Mouse (Mus musculus) embryonic fibroblast, embryonic 13.5 days (primary cell): ENCODE measurements at regions not wholly inside any gene's neighbourhood (a gene's known extent, or its start where the extent isn't known, plus 50 kb on each side); places are given as distances from the start of the nearest gene placed in this dataset.

ENCODE experiments used
- H3K27ac ChIP-seq: 2 replicates; pipeline ENCODE4 v1.5.1; 2012; ENCODE audit warnings: low read length, control low read depth, inconsistent platforms; ENCODE audit not compliant: insufficient read depth
- H3K4me1 ChIP-seq: 2 replicates; pipeline ENCODE4 v1.6.1; 2011; ENCODE audit warnings: low read length; ENCODE audit not compliant: control insufficient read depth, insufficient read depth
- H3K4me3 ChIP-seq: 2 replicates; pipeline ENCODE4 v1.5.1; 2011; ENCODE audit warnings: mild to moderate bottlenecking, control low read depth, low read length; ENCODE audit not compliant: insufficient read depth
- CTCF ChIP-seq: IDR thresholded peaks from 2 replicates; pipeline ENCODE4 v1.5.1; 2011; ENCODE audit warnings: mild to moderate bottlenecking, control low read depth, low read length, moderate library complexity, borderline replicate concordance; ENCODE audit not compliant: insufficient read depth
- POLR2A ChIP-seq: IDR thresholded peaks from 2 replicates; pipeline ENCODE4 v1.6.1; 2011; ENCODE audit warnings: low read depth, mild to moderate bottlenecking, control low read depth, low read length, moderate library complexity

- Histone ChIP-seq H3K27ac (no peak overlapping the region), H3K4me3 (no peak overlapping the region), H3K4me1 (no peaks in the 10 kb centered on the region)
- no peak for TF ChIP-seq POLR2A
- no peak for TF ChIP-seq CTCF
Measured at GRCm38 (mm10) chr7:138505205-138505604, 107.7 kb upstream of the Tcerg1l start.

GRCm38 (mm10) chr7:138503986-138504385, 106.5 kb upstream of the Tcerg1l start:
- TF ChIP-seq POLR2A (no peak), CTCF (no peak)
- Histone ChIP-seq H3K4me1 (no peaks in the 10 kb centered on the region), H3K4me3 (no peak overlapping the region), H3K27ac (no peak overlapping the region)

- TF ChIP-seq CTCF (no peak), POLR2A (no peak)
- H3K27ac ChIP-seq = no peak overlapping the region
- no peak overlapping the region for H3K4me3 ChIP-seq
- no peaks in the 10 kb centered on the region for H3K4me1 ChIP-seq
Measured at GRCm38 (mm10) chr7:138503016-138503415, 105.5 kb upstream of the Tcerg1l start.

- no peak overlapping the region for H3K4me3 ChIP-seq
- TF ChIP-seq POLR2A (no peak), CTCF (no peak)
- no peaks in the 10 kb centered on the region for H3K4me1 ChIP-seq
- H3K27ac ChIP-seq = no peak overlapping the region
Measured at GRCm38 (mm10) chr7:138501347-138502014, 104.0 kb upstream of the Tcerg1l start.

- TF ChIP-seq POLR2A (no peak), CTCF (no peak)
- H3K4me1 ChIP-seq = no peaks in the 10 kb centered on the region
- H3K27ac ChIP-seq = no peak overlapping the region
- H3K4me3 ChIP-seq = no peak overlapping the region
Measured at GRCm38 (mm10) chr7:138497771-138498170, 100.2 kb upstream of the Tcerg1l start.

- Histone ChIP-seq H3K27ac (no peak overlapping the region), H3K4me1 (no peaks in the 10 kb centered on the region), H3K4me3 (no peak overlapping the region)
- TF ChIP-seq CTCF = no peak
- no peak for TF ChIP-seq POLR2A
Measured at GRCm38 (mm10) chr7:138497202-138497601, 99.7 kb upstream of the Tcerg1l start.

GRCm38 (mm10) chr7:138493661-138494060, 96.1 kb upstream of the Tcerg1l start:
- Histone ChIP-seq H3K4me3 (no peak overlapping the region), H3K27ac (no peak overlapping the region), H3K4me1 (no peaks in the 10 kb centered on the region)
- TF ChIP-seq CTCF = no peak
- TF ChIP-seq POLR2A = no peak

GRCm38 (mm10) chr7:138492261-138492660, 94.7 kb upstream of the Tcerg1l start:
- Histone ChIP-seq H3K27ac (no peak overlapping the region), H3K4me1 (no peaks in the 10 kb centered on the region), H3K4me3 (no peak overlapping the region)
- no peak for TF ChIP-seq POLR2A
- no peak for TF ChIP-seq CTCF

GRCm38 (mm10) chr7:138489471-138489870, 91.9 kb upstream of the Tcerg1l start:
- Histone ChIP-seq H3K4me3 (no peak overlapping the region), H3K4me1 (no peaks in the 10 kb centered on the region), H3K27ac (no peak overlapping the region)
- TF ChIP-seq POLR2A = no peak
- TF ChIP-seq CTCF = no peak

- TF ChIP-seq POLR2A (no peak), CTCF (no peak)
- Histone ChIP-seq H3K27ac (no peak overlapping the region), H3K4me1 (no peaks in the 10 kb centered on the region), H3K4me3 (no peak overlapping the region)
Measured at GRCm38 (mm10) chr7:138488201-138488720, 90.7 kb upstream of the Tcerg1l start.
